Mouse (Mus musculus) G1E (cell line): Measurements from ENCODE around the gene Commd8. TPM values are rescaled to one million over a fixed set of nuclear protein-coding genes. Genes with fewer than 3 reads are reported as not detected.

Source experiments
- ATAC-seq: 2 replicates; pipeline ENCODE4 v1.8.0; 2016; ENCODE audit warnings: mild to moderate bottlenecking; ENCODE audit not compliant: insufficient number of reproducible peaks, poor library complexity, low FRiP score, severe bottlenecking; ENCODE audit errors: extremely low read depth
- DNase-seq: peaks from one replicate; pipeline ENCODE4 v3.0.0; 2012; ENCODE audit warnings: low spot score
- H3K27me3 ChIP-seq: 2 replicates; pipeline ENCODE4 v1.6.1; 2012; ENCODE audit warnings: mild to moderate bottlenecking, low read length, inconsistent platforms; ENCODE audit not compliant: insufficient read depth
- H3K36me3 ChIP-seq: replicated peaks from 2 replicates; pipeline ENCODE3; 2012; ENCODE audit warnings: mild to moderate bottlenecking, inconsistent platforms
- H3K4me1 ChIP-seq: 2 replicates; pipeline ENCODE4 v1.6.1; 2012; ENCODE audit warnings: low read depth, low read length, inconsistent platforms, mixed read lengths; ENCODE audit not compliant: insufficient read depth
- H3K4me3 ChIP-seq: 2 replicates; pipeline ENCODE4 v1.5.1; 2012; ENCODE audit warnings: low read depth, mild to moderate bottlenecking, inconsistent platforms, low read length, moderate library complexity, mixed read lengths
- H3K9me3 ChIP-seq: replicated peaks from 2 replicates; pipeline ENCODE4 v1.6.1; 2012; ENCODE audit warnings: inconsistent platforms
- CTCF ChIP-seq: IDR thresholded peaks from 2 replicates; pipeline ENCODE4 v1.5.1; 2012; ENCODE audit warnings: low read depth, low read length, inconsistent platforms, mixed read lengths
- GATA1 ChIP-seq: IDR thresholded peaks from 2 replicates; pipeline ENCODE4 v1.6.1; 2012; ENCODE audit warnings: borderline replicate concordance, low read length, inconsistent platforms, mixed read lengths
- GATA2 ChIP-seq: IDR thresholded peaks from 2 replicates; pipeline ENCODE4 v1.6.1; 2012; ENCODE audit warnings: low read depth, low read length, inconsistent platforms, borderline replicate concordance
- POLR2AphosphoS5 ChIP-seq: IDR thresholded peaks from 2 replicates; pipeline ENCODE4 v1.6.1; 2012; ENCODE audit warnings: low read depth, low read length, inconsistent platforms; ENCODE audit not compliant: insufficient replicate concordance
- TAL1 ChIP-seq: conservative IDR thresholded peaks from 2 replicates; pipeline ENCODE4 v1.6.1; 2012; ENCODE audit warnings: low read depth, low read length, inconsistent platforms, mixed read lengths
- polyA plus RNA-seq: library from polyadenylated mRNA; stranded (reverse); fragments of >175 nt; gene quantifications from 2 replicates; pipeline ENCODE4 v1.2.3, GENCODE M21; 2012
- total RNA-seq, 2 experiments: library from RNA; stranded (forward) in 1 of 2; stranded (reverse) in 1 of 2; fragments of 200-1000 nt in 1 of 2; fragments of >200 nt in 1 of 2; fragmentation: Nextera tagmentation in 1 of 2; gene quantifications; 2 replicates each; pipeline ENCODE4 v1.2.3; 2014 to 2017

Commd8 gene
- total and polyA plus RNA-seq, 3 experiments, result 8.6 to 144 (median 81.8) TPM

DNA sequence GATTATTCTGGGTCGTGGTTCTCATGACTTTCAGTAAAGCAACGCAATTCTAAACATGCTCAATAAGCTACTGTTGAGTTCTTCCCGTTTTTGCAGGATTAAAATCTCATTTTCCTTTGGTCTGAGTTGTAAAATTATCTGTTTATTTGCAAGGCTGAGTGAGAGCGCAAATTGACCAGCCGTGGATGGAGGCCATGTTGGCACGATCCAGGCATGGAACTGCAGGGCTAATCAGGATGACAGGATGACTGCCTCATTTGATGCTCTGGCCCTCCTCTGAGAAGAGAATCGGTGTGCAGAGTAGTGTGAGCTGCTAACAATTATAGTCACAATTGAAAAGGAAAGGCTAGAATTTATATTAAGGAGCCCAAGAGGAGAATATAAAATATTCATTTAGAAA is 29.7 kb downstream of the Commd8 start:
- H3K4me3 ChIP-seq, result no peak overlapping the region
- DNase-seq (no peak), ATAC-seq (no peak)
- H3K9me3 ChIP-seq, result no peaks in the 10 kb centered on the region
- peaks cover 6% of the 10 kb centered on the region; the same call in 1 of the 2 replicates for H3K27me3 ChIP-seq
- no peaks in the 10 kb centered on the region for H3K36me3 ChIP-seq
- TF ChIP-seq GATA1, result no peak
- TF ChIP-seq POLR2AphosphoS5, result no peak
- TF ChIP-seq TAL1, result no peak
- TF ChIP-seq GATA2, result no peak
- no peak for TF ChIP-seq CTCF
- H3K4me1 ChIP-seq, result no peaks in the 10 kb centered on the region

DNA sequence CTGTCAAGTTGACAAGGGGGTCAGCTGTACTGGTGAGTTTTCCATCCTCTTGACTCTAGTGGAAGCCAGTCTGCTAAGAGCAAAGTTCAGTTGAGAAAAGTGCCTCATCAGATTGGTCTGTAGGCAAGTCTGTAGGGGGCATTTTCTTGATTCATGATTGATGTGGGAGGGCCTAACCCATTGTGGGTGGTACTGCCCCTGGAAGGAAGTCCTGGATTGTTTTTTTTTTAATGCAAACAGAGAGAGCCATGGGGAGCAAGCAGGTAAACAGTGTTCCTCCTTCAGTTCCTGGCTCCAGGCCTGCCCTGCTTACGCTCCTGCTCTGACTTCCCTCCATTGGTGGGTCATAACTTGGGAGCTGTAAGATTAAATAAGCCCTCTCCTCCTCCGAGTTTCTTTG is 34.1 kb downstream of the Commd8 start:
- DNase-seq (no peak), ATAC-seq (no peak)
- no peak overlapping the region for H3K4me3 ChIP-seq

DNA sequence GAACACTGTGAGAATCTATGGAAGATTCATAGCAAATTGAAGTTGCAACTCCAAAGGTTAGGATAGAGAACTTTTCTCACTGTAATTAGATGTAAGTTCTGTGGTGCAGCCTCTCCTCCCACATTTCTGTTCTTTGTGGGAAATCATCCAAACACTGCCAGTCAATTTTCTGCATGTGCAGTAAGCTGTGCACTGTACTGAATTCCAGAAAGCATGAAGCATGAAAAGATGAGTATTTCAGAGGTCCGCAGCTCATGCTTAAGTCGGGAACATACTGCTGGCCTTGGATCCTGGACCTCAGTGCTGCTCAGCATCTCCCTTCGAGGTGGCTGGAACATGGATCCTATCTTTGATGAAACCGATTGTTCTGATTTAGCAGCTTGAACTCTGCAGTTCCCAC is 41.3 kb downstream of the Commd8 start:
- ATAC-seq, result no peak
- Histone ChIP-seq H3K4me3 (no peak overlapping the region), H3K4me1 (no peaks in the 10 kb centered on the region), H3K9me3 (no peaks in the 10 kb centered on the region), H3K27me3 (no peaks in the 10 kb centered on the region), H3K36me3 (no peaks in the 10 kb centered on the region)
- no peak for DNase-seq
- TF ChIP-seq GATA1, result no peak

More for the DNA sequence above, 34.1 kb downstream of the Commd8 start:
- Histone ChIP-seq H3K4me1 (no peaks in the 10 kb centered on the region), H3K9me3 (no peaks in the 10 kb centered on the region), H3K36me3 (no peaks in the 10 kb centered on the region), H3K27me3 (peaks cover 6% of the 10 kb centered on the region; the same call in 1 of the 2 replicates)
- no peak for TF ChIP-seq CTCF
- no peak for TF ChIP-seq GATA2
- no peak for TF ChIP-seq TAL1
- no peak for TF ChIP-seq GATA1
- TF ChIP-seq POLR2AphosphoS5, result no peak

DNA sequence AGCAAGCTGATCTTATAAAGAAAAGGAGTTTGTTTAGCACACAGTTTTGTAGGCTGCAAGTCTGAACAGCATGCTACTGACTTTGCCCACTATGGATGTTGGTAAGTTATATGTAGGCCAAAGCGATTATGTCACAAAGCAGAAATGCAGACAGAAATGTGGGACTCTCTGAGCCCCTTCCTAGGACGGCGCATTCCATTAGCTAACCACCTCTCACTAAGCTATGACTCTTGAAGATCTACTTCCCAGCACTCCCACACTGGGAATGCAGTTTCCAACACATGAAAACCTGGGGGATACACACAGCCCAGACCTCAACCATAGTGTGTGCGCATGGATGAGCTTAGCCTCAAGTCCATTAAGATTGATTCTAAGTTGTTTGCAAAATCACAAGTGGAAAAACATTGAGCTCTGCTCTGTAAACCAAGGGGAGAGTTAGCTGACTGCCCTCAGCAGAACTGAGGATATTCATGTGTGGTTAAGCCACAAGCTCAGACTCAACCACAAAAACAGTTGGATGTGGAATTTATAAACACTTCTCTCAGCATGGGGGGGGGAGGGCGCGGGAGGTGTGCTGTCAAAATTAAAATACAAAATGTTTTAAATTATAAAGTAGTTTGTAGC is 45.5 kb downstream of the Commd8 start:
- H3K4me3 ChIP-seq, result no peak overlapping the region
- H3K27me3 ChIP-seq, result no peaks in the 10 kb centered on the region
- no peak for DNase-seq
- H3K4me1 ChIP-seq, result no peaks in the 10 kb centered on the region
- H3K9me3 ChIP-seq, result no peaks in the 10 kb centered on the region
- ATAC-seq, result no peak
- H3K36me3 ChIP-seq, result no peaks in the 10 kb centered on the region
- no peak for TF ChIP-seq POLR2AphosphoS5
- no peak for TF ChIP-seq TAL1
- TF ChIP-seq CTCF, result no peak
- no peak for TF ChIP-seq GATA1
- TF ChIP-seq GATA2, result no peak
